Mouse (Mus musculus) liver, embryonic 13.5 days (tissue): ENCODE results near the gene Atl3. TPM values are rescaled to one million over a fixed set of nuclear protein-coding genes. Genes with fewer than 3 reads are reported as not detected.

Source experiments
- ATAC-seq: fragments of 200-750 bp; cut with Nextera tagmentation; 2 replicates; pipeline ENCODE4 v1.8.0; 2017; ENCODE audit warnings: low read depth, mild to moderate bottlenecking, moderate number of reproducible peaks, moderate library complexity
- DNase-seq: peaks from one replicate; pipeline ENCODE4 v3.0.0; 2022
- H3K27ac ChIP-seq: fragments of 300-500 bp; sonication (generic); 2 replicates; pipeline ENCODE4 v1.5.1; 2015; ENCODE audit warnings: moderate library complexity, mild to moderate bottlenecking, inconsistent platforms
- H3K27me3 ChIP-seq: fragments of 300-500 bp; sonication (generic); 2 replicates; pipeline ENCODE4 v1.6.1; 2015; ENCODE audit warnings: mild to moderate bottlenecking, inconsistent platforms
- H3K36me3 ChIP-seq: fragments of 300-500 bp; sonication (generic); 2 replicates; pipeline ENCODE4 v1.6.1; 2015; ENCODE audit warnings: mild to moderate bottlenecking, inconsistent platforms
- H3K4me1 ChIP-seq: fragments of 300-500 bp; sonication (generic); replicated peaks from 2 replicates; pipeline ENCODE4 v1.6.1; 2015; ENCODE audit warnings: inconsistent platforms
- H3K4me2 ChIP-seq: fragments of 300-500 bp; sonication (generic); 2 replicates; pipeline ENCODE4 v1.6.1; 2015; ENCODE audit warnings: inconsistent platforms, mild to moderate bottlenecking, moderate library complexity
- H3K4me3 ChIP-seq: fragments of 300-500 bp; sonication (generic); replicated peaks from 2 replicates; pipeline ENCODE4 v1.5.1; 2015; ENCODE audit warnings: mild to moderate bottlenecking, inconsistent platforms
- H3K9ac ChIP-seq: fragments of 300-500 bp; sonication (generic); 2 replicates; pipeline ENCODE4 v1.6.1; 2015; ENCODE audit warnings: mild to moderate bottlenecking, inconsistent platforms
- H3K9me3 ChIP-seq: fragments of 300-500 bp; sonication (generic); replicated peaks from 2 replicates; pipeline ENCODE4 v1.6.1; 2016; ENCODE audit warnings: inconsistent platforms
- WGBS: fragments of 180-500 bp; shearing (Covaris S2); methylation state at CpG from one replicate; pipeline ENCODE4 v1.1.7; 2015; ENCODE audit not compliant: insufficient replicate concordance; 5-methylcytosine and 5-hydroxymethylcytosine counted together
- polyA plus RNA-seq: library from polyadenylated mRNA; unstranded; fragments of >200 nt; fragmentation: Nextera tagmentation; extraction: Ambion mirVana; gene quantifications from 2 replicates; pipeline ENCODE4 v1.2.1, GENCODE M21; 2015

The Atl3 gene
- polyA plus RNA-seq, 1 experiment from 2014 or later = 6.9 TPM

DNA sequence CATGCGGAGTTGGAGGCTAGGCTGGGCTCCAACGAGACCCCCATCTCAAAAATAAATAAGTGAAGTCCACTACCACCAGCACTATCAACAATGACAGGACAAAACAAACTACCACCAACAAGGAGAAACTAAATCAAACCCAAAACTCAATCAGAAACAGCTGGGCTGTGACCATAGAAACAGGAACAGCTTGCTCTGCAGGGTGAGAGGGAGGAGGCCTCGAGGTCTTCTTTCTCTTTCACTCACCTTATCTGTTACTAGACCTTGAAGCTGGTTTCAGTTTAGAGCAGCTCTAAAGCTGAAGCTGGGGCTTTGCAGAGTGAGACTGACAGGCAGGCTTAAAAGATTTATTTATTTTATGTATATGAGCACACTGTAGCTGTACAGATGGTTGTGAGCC is 67.6 kb downstream of the Atl3 start:
- Histone ChIP-seq H3K9me3 (no peaks in the 10 kb centered on the region), H3K36me3 (peaks cover 5% of the 10 kb centered on the region; the same call in 1 of the 2 replicates), H3K4me2 (no peak overlapping the region), H3K27ac (no peak overlapping the region), H3K9ac (no peak overlapping the region), H3K4me1 (peaks cover 39% of the 10 kb centered on the region), H3K4me3 (no peak overlapping the region), H3K27me3 (no peaks in the 10 kb centered on the region)
- DNase-seq (no peak), ATAC-seq (no peak)
- 57% methylated on average over 3 of the region's 3 CpGs for WGBS

DNA sequence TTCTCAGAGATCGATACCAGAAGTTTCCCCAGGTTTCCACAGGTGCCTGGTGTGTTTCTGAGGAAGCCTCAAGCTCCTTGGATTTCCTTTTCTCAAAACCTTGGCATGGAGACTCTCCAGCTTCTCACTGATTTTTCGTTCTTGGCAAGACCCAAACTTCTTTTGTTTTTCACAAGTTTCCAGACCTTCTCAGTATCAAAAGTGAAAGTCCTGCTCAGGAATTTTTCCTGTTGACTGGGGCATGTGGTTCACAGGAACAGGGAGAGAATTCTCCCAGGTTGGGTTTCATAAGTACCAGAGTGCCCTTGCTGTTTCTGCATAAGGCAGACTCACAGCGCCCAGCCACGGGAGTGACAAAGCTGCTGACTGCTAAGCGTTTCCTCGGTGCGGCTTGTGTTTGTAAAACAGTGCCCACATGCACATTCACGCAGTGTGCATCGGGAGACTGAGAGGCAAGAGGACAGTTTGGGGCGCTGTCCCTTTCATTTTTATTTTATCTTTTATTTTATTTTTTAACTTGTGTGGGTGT is 68.8 kb downstream of the Atl3 start:
- WGBS = 81% methylated on average over 10 of the region's 10 CpGs

DNA sequence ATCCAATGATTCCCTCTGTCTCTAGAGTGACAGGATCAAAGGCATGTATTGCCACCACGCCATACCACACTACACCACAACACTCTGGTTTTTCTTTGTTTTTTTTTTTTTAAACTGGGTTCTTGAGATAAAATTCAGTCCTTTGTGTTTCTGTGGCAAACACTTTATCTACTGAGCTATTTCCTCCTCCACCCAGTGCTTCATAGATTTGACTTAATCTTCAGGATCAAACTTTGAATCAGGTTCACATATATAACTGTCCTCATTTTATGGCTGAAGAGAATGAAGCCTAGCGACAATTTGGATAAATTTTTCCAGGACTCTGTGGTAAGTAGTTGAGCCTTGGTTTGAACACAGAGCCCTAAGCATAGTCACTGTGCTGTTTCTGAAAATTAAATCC is 69.8 kb downstream of the Atl3 start:
- H3K4me3 ChIP-seq = no peak overlapping the region
- 46% methylated on average over 2 of the region's 2 CpGs for WGBS
- no peaks in the 10 kb centered on the region for H3K9me3 ChIP-seq
- H3K9ac ChIP-seq = no peak overlapping the region
- H3K4me2 ChIP-seq = no peak overlapping the region
- H3K36me3 ChIP-seq = peaks cover 5% of the 10 kb centered on the region; the same call in 1 of the 2 replicates
- H3K4me1 ChIP-seq = peaks cover 19% of the 10 kb centered on the region
- no peaks in the 10 kb centered on the region for H3K27me3 ChIP-seq
- H3K27ac ChIP-seq = no peak overlapping the region
- no peak for ATAC-seq
- DNase-seq = no peak

More for the DNA sequence above, 68.8 kb downstream of the Atl3 start:
- Histone ChIP-seq H3K9me3 (no peaks in the 10 kb centered on the region), H3K4me2 (no peak overlapping the region), H3K27me3 (no peaks in the 10 kb centered on the region), H3K4me1 (peaks cover 29% of the 10 kb centered on the region), H3K9ac (no peak overlapping the region), H3K36me3 (peaks cover 5% of the 10 kb centered on the region; the same call in 1 of the 2 replicates), H3K27ac (no peak overlapping the region), H3K4me3 (no peak overlapping the region)
- DNase-seq (no peak), ATAC-seq (no peak)

DNA sequence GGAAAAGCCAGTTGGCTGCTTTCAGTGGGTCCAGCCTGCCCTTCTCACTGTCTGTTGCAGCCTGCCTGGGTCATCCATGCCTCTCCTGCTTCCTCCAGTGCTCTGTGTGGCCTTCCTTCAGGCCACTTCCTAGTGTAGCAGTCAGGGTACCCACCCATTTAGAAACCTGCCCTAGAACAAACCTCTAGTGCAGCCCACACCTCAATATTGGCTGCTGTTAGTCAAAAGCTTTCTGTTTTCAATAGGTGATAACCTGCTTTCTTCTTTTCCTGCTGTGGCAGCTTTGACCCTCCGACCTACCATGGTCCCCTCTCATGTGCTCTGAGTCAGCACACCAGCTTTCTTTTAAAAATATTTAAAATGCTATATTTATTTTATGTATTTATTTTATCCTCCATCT is 70.6 kb downstream of the Atl3 start:
- 74% methylated on average over 1 of the region's 1 CpGs for WGBS
- Histone ChIP-seq H3K36me3 (peaks cover 2% of the 10 kb centered on the region; the same call in 1 of the 2 replicates), H3K27ac (no peak overlapping the region), H3K27me3 (no peaks in the 10 kb centered on the region), H3K9ac (no peak overlapping the region), H3K4me2 (no peak overlapping the region), H3K4me3 (no peak overlapping the region), H3K9me3 (no peaks in the 10 kb centered on the region), H3K4me1 (peaks cover 11% of the 10 kb centered on the region)
- DNase-seq (no peak), ATAC-seq (no peak)

DNA sequence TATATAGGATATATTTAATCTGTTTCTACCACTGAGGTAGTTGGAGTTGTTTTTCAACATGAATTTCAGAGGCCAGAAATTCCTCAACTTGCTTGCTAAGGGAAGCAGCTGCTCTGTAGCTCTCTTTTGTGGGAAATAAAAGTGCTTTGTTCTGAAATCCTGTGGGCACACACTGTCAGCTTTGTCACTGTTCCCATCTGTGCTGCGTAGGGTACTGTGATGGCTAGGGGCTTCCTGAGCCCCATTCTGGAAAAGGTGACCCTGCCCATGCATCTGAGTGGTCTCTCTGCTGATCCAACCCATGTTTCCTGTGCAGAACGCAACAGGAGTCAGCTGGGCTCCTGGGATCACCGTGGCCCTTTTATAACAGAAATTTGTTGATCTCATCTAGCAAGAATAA is 73.0 kb downstream of the Atl3 start:
- no peaks in the 10 kb centered on the region for H3K9me3 ChIP-seq
- no peaks in the 10 kb centered on the region for H3K36me3 ChIP-seq
- WGBS = 79% methylated on average over 3 of the region's 3 CpGs
- no peak overlapping the region for H3K9ac ChIP-seq
- ATAC-seq = no peak
- H3K4me2 ChIP-seq = no peak overlapping the region
- H3K27ac ChIP-seq = no peak overlapping the region
- peaks cover 9% of the 10 kb centered on the region; the same call in 1 of the 2 replicates for H3K4me1 ChIP-seq
- H3K27me3 ChIP-seq = no peaks in the 10 kb centered on the region
- H3K4me3 ChIP-seq = no peak overlapping the region
- no peak for DNase-seq

DNA sequence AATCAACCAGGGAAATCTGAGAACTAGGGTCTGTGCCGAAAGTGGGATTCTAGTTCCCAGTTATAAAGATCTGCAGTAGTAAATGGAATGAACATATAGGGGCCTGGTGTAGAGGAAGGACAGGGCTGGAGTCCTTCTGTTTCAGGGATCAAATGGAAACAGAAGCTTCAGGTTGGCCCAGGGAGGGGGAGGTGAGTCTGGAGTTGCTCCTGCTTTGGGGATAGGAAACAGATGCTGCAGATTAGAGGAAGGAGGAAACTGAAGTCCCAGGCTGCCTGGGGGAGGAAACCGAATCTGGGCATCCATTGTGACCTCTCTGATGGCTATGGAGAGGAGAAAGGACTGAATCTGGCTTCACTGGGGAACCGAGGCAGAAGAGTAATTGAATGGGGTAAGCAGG is 74.5 kb downstream of the Atl3 start:
- H3K4me3 ChIP-seq = no peak overlapping the region
- no peaks in the 10 kb centered on the region for H3K36me3 ChIP-seq
- no peak overlapping the region for H3K27ac ChIP-seq
- WGBS = 25% methylated on average over 3 of the region's 3 CpGs
- DNase-seq = no peak
- H3K9ac ChIP-seq = no peak overlapping the region
- no peaks in the 10 kb centered on the region for H3K9me3 ChIP-seq
- H3K27me3 ChIP-seq = no peaks in the 10 kb centered on the region
- H3K4me1 ChIP-seq = peaks cover 4% of the 10 kb centered on the region; the same call in 1 of the 2 replicates
- H3K4me2 ChIP-seq = no peak overlapping the region
- ATAC-seq = no peak

DNA sequence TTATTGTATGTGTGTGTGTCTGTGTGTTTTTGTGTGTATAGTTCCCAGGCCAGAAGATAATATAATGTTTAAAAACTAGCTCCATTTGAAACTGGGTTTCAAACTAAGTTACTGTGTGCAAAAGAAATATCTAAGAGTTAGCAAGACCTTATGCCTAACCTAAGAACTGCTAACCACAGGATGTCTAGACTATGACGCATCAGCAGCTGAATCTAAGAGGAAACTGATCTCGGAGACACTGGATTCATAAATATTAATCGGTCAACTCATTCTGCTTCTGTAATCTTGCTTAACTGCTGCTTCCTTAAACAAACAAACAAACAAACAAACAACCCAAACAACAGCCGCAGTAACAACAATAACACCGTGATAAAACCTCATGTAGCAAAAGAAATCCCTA is 75.8 kb downstream of the Atl3 start:
- H3K4me1 ChIP-seq = no peaks in the 10 kb centered on the region
- no peak overlapping the region for H3K4me2 ChIP-seq
- no peak overlapping the region for H3K4me3 ChIP-seq
- no peak overlapping the region for H3K9ac ChIP-seq
- WGBS = 50% methylated on average over 5 of the region's 5 CpGs
- H3K27me3 ChIP-seq = no peaks in the 10 kb centered on the region
- no peak for DNase-seq
- no peaks in the 10 kb centered on the region for H3K9me3 ChIP-seq
- ATAC-seq = no peak
- peaks cover under 1% of the 10 kb centered on the region; the same call in 1 of the 2 replicates for H3K36me3 ChIP-seq
- H3K27ac ChIP-seq = no peak overlapping the region

DNA sequence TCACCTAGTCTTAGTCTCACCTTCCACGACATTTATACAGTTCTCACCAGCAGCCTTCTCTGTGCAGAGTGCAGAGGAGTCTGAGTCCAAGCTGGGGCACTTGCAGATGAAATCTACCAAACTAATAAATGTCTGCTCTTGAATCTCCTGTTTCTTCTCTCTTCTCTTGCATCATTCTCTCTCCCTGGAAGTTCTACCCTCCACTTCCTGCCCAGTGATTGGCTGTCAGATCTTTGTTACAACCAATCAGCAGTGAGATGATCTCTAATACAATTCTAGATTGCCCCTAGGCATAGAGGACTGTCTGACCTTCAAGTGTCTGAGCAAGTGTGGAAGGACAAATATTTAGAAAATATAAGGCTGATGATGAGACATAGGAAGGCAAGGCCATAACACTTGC is 82.3 kb downstream of the Atl3 start:
- H3K27me3 ChIP-seq = no peaks in the 10 kb centered on the region
- ATAC-seq = no peak
- no peak overlapping the region for H3K9ac ChIP-seq

DNA sequence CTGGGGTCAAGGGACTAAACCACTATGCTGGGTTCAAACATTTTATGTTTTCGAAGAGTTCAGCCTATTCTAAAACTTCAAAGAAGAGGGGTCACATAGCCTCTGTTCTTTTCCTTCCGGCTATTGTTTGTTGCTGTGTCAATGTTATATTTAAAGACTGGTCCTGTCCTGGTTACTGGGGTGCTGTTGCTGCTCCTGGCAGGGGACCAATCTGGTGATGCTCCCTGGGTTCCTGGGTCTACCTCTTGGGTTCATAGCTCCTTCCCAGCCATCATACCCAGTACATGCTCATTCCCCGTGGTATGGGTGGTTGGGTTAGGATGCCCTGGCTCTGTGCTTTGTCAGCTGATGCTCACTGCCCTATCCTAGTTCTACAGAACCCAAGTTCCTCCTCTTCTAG is 83.9 kb downstream of the Atl3 start:
- Histone ChIP-seq H3K27ac (no peak overlapping the region), H3K4me3 (no peak overlapping the region), H3K9me3 (no peaks in the 10 kb centered on the region), H3K27me3 (no peaks in the 10 kb centered on the region), H3K36me3 (peaks cover 8% of the 10 kb centered on the region; the same call in 1 of the 2 replicates), H3K9ac (no peak overlapping the region), H3K4me2 (no peak overlapping the region), H3K4me1 (peaks cover 10% of the 10 kb centered on the region; the same call in 1 of the 2 replicates)
- DNase-seq (no peak), ATAC-seq (no peak)
- 68% methylated on average over 3 of the region's 3 CpGs for WGBS

More for the DNA sequence above, 82.3 kb downstream of the Atl3 start:
- Histone ChIP-seq H3K4me2 (no peak overlapping the region), H3K4me3 (no peak overlapping the region), H3K4me1 (peaks cover 9% of the 10 kb centered on the region; the same call in 1 of the 2 replicates), H3K9me3 (no peaks in the 10 kb centered on the region), H3K36me3 (peaks cover 6% of the 10 kb centered on the region; the same call in 1 of the 2 replicates), H3K27ac (no peak overlapping the region)
- WGBS = 80% methylated on average over 1 of the region's 1 CpGs
- DNase-seq = no peak

DNA sequence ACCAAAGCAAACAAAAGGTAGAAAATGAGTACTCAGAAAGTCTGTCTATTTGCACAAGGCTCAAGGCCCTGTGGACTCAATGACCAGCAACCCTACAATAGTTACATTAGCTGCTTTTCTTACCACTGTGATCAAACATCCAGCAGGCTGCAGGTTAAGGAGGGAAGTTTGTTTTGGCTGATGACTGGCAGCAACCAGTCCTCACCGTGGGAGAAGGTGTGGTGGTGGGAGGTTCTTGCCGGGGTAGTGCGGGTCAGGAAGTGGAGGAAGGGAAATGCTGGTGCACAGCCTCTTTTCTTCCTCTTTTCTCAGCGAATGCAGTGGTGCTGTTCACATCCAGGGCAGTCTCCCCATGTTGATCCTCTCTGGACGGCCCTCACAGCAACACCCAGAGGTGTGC is 87.2 kb downstream of the Atl3 start:
- no peak overlapping the region for H3K9ac ChIP-seq
- no peak for DNase-seq
- no peaks in the 10 kb centered on the region for H3K27me3 ChIP-seq
- H3K4me2 ChIP-seq = no peak overlapping the region
- 13% methylated on average over 5 of the region's 5 CpGs for WGBS
- H3K36me3 ChIP-seq = peaks cover 12% of the 10 kb centered on the region
- no peak overlapping the region for H3K27ac ChIP-seq
- no peak overlapping the region for H3K4me3 ChIP-seq
- peak; percentile 37 for ATAC-seq
- peaks cover 10% of the 10 kb centered on the region; the same call in 1 of the 2 replicates for H3K4me1 ChIP-seq
- no peaks in the 10 kb centered on the region for H3K9me3 ChIP-seq

DNA sequence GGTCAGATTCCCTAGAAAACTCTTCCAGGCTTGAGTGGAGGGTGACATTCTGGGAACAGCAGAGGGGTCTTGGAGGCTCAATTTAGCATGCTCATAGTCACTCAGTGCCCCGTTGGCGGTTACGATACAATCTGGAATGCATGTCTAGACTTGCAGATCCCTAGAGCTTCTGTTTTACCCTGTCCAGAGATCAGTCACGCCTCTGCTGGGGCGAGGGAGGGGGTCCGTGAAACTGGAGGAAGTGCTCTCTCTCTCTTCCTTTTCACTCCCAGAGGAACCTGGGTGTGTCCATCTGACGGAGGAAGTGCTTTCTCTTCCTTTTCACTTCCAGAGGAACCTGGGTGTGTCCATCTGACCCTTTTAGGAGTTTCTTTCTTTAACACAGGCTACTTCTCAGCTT is 89.3 kb downstream of the Atl3 start:
- no peaks in the 10 kb centered on the region for H3K27me3 ChIP-seq
- H3K27ac ChIP-seq = no peak overlapping the region
- DNase-seq = no peak
- no peak for ATAC-seq
- peaks cover 10% of the 10 kb centered on the region; the same call in 1 of the 2 replicates for H3K4me1 ChIP-seq
- no peak overlapping the region for H3K4me2 ChIP-seq
- H3K36me3 ChIP-seq = peaks cover 24% of the 10 kb centered on the region
- no peak overlapping the region for H3K4me3 ChIP-seq
- 49% methylated on average over 7 of the region's 7 CpGs for WGBS
- H3K9ac ChIP-seq = no peak overlapping the region
- H3K9me3 ChIP-seq = no peaks in the 10 kb centered on the region

DNA sequence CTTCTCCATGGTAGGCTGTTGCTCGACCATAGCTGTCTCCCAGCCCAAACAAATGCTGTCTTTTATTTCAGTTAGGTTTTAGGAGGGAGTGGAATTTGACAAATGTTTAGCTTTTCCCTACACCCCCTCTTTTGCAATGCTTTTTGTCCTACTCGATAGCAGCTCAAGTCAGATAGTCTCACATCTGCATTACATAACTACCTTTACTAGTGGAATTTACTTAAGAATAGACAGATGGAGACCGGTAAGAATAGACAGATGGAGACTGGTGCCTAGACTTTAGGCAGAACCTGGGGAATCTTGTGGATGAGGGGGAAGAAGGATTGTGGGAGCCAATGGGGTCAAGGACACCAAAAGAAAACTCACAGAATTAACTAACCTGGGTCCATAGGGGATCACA is 89.8 kb downstream of the Atl3 start:
- Histone ChIP-seq H3K9me3 (no peaks in the 10 kb centered on the region), H3K4me1 (peaks cover 10% of the 10 kb centered on the region; the same call in 1 of the 2 replicates), H3K4me2 (no peak overlapping the region), H3K27ac (no peak overlapping the region), H3K9ac (no peak overlapping the region), H3K4me3 (no peak overlapping the region), H3K27me3 (no peaks in the 10 kb centered on the region), H3K36me3 (peaks cover 24% of the 10 kb centered on the region)
- DNase-seq (no peak), ATAC-seq (no peak)
- WGBS = 72% methylated on average over 3 of the region's 3 CpGs
